Mouse (Mus musculus): ENCODE measurements at regions not wholly inside any gene's neighbourhood (a gene's known extent, or its start where the extent isn't known, plus 50 kb on each side); places are given as distances from the start of the nearest gene placed in this dataset.

GRCm38 (mm10) chr17:29430401-29430800 is 60.2 kb upstream of the Pim1 start:
- no peaks in the 10 kb centered on the region for H3K27me3 ChIP-seq (ENCODE audit: control insufficient read depth, insufficient read depth, low read length)
- peaks cover 3% of the 10 kb centered on the region for H3K4me1 ChIP-seq (ENCODE audit: control insufficient read depth, insufficient read depth, low read length)
- peak overlapping the region; percentile 37 for H3K4me3 ChIP-seq (ENCODE audit: control insufficient read depth, low read depth, low read length)
- H3K27ac ChIP-seq (ENCODE audit: control insufficient read depth, insufficient read depth, low read depth, low read length): no peak overlapping the region
- no peaks in the 10 kb centered on the region for H3K36me3 ChIP-seq (ENCODE audit: control insufficient read depth, insufficient read depth, low read length)
- TF ChIP-seq CTCF (IDR thresholded peaks at IDR 0.05; ENCODE audit: control insufficient read depth, insufficient read depth, insufficient replicate concordance, low read depth, low read length) (no peak), POLR2A (IDR thresholded peaks at IDR 0.05; ENCODE audit: control insufficient read depth, low read depth, low read length) (no peak)

- Histone ChIP-seq H3K27ac (ENCODE audit: control insufficient read depth, insufficient read depth, low read depth, low read length) (no peak overlapping the region), H3K36me3 (ENCODE audit: control insufficient read depth, insufficient read depth, low read length) (no peaks in the 10 kb centered on the region), H3K4me1 (ENCODE audit: control insufficient read depth, insufficient read depth, low read length) (peaks cover 3% of the 10 kb centered on the region), H3K4me3 (ENCODE audit: control insufficient read depth, low read depth, low read length) (peak overlapping the region; percentile 14), H3K27me3 (ENCODE audit: control insufficient read depth, insufficient read depth, low read length) (no peaks in the 10 kb centered on the region)
- TF ChIP-seq POLR2A (IDR thresholded peaks at IDR 0.05; ENCODE audit: control insufficient read depth, low read depth, low read length) (no peak), CTCF (IDR thresholded peaks at IDR 0.05; ENCODE audit: control insufficient read depth, insufficient read depth, insufficient replicate concordance, low read depth, low read length) (peak; percentile 42; the same call in 1 of the 2 replicates)
Measured at GRCm38 (mm10) chr17:29430806-29431205, 59.7 kb upstream of the Pim1 start.

GRCm38 (mm10) chr17:29431553-29432297 is 58.8 kb upstream of the Pim1 start:
- no peak overlapping the region for H3K4me3 ChIP-seq (ENCODE audit: control insufficient read depth, low read depth, low read length)
- peaks cover 6% of the 10 kb centered on the region for H3K4me1 ChIP-seq (ENCODE audit: control insufficient read depth, insufficient read depth, low read length)
- no peaks in the 10 kb centered on the region for H3K27me3 ChIP-seq (ENCODE audit: control insufficient read depth, insufficient read depth, low read length)
- H3K27ac ChIP-seq (ENCODE audit: control insufficient read depth, insufficient read depth, low read depth, low read length): no peak overlapping the region
- TF ChIP-seq CTCF (IDR thresholded peaks at IDR 0.05; ENCODE audit: control insufficient read depth, insufficient read depth, insufficient replicate concordance, low read depth, low read length): no peak
- no peak; the same call in 1 of the 2 replicates for TF ChIP-seq POLR2A (IDR thresholded peaks at IDR 0.05; ENCODE audit: control insufficient read depth, low read depth, low read length)
- no peaks in the 10 kb centered on the region for H3K36me3 ChIP-seq (ENCODE audit: control insufficient read depth, insufficient read depth, low read length)

GRCm38 (mm10) chr17:29432666-29433065 is 57.9 kb upstream of the Pim1 start:
- Histone ChIP-seq H3K36me3 (ENCODE audit: control insufficient read depth, insufficient read depth, low read length) (no peaks in the 10 kb centered on the region), H3K27me3 (ENCODE audit: control insufficient read depth, insufficient read depth, low read length) (0 out of 2 replicates have a peak, but pooled peaks cover 3% of the 10 kb centered on the region), H3K27ac (ENCODE audit: control insufficient read depth, insufficient read depth, low read depth, low read length) (no peak overlapping the region), H3K4me3 (ENCODE audit: control insufficient read depth, low read depth, low read length) (no peak overlapping the region), H3K4me1 (ENCODE audit: control insufficient read depth, insufficient read depth, low read length) (peaks cover 11% of the 10 kb centered on the region)
- TF ChIP-seq CTCF (IDR thresholded peaks at IDR 0.05; ENCODE audit: control insufficient read depth, insufficient read depth, insufficient replicate concordance, low read depth, low read length) (no peak), POLR2A (IDR thresholded peaks at IDR 0.05; ENCODE audit: control insufficient read depth, low read depth, low read length) (no peak)

- Histone ChIP-seq H3K4me3 (ENCODE audit: control insufficient read depth, low read depth, low read length) (peak overlapping the region; percentile 78; the same call in 1 of the 2 replicates), H3K27ac (ENCODE audit: control insufficient read depth, insufficient read depth, low read depth, low read length) (no peak overlapping the region), H3K4me1 (ENCODE audit: control insufficient read depth, insufficient read depth, low read length) (peaks cover 14% of the 10 kb centered on the region), H3K27me3 (ENCODE audit: control insufficient read depth, insufficient read depth, low read length) (0 out of 2 replicates have a peak, but pooled peaks cover 3% of the 10 kb centered on the region), H3K36me3 (ENCODE audit: control insufficient read depth, insufficient read depth, low read length) (no peaks in the 10 kb centered on the region)
- no peak for TF ChIP-seq POLR2A (IDR thresholded peaks at IDR 0.05; ENCODE audit: control insufficient read depth, low read depth, low read length)
- TF ChIP-seq CTCF (IDR thresholded peaks at IDR 0.05; ENCODE audit: control insufficient read depth, insufficient read depth, insufficient replicate concordance, low read depth, low read length): no peak
Measured at GRCm38 (mm10) chr17:29433370-29433769, 57.2 kb upstream of the Pim1 start.

GRCm38 (mm10) chr17:29434074-29434944 is 56.2 kb upstream of the Pim1 start:
- TF ChIP-seq CTCF (IDR thresholded peaks at IDR 0.05; ENCODE audit: control insufficient read depth, insufficient read depth, insufficient replicate concordance, low read depth, low read length): no peak
- peak; percentile 43; the same call in 1 of the 2 replicates for TF ChIP-seq POLR2A (IDR thresholded peaks at IDR 0.05; ENCODE audit: control insufficient read depth, low read depth, low read length)
- Histone ChIP-seq H3K4me3 (ENCODE audit: control insufficient read depth, low read depth, low read length) (peak overlapping the region; percentile 78), H3K4me1 (ENCODE audit: control insufficient read depth, insufficient read depth, low read length) (peaks cover 14% of the 10 kb centered on the region), H3K27me3 (ENCODE audit: control insufficient read depth, insufficient read depth, low read length) (0 out of 2 replicates have a peak, but pooled peaks cover 3% of the 10 kb centered on the region), H3K27ac (ENCODE audit: control insufficient read depth, insufficient read depth, low read depth, low read length) (peak overlapping the region; percentile 57; the same call in 1 of the 2 replicates), H3K36me3 (ENCODE audit: control insufficient read depth, insufficient read depth, low read length) (no peaks in the 10 kb centered on the region)
